Mouse (Mus musculus) ZHBTc4 (cell line): Measurements from ENCODE around the gene Gm13283.
"Not testable (repeated sequence)": the region's sequence is repeated elsewhere in the genome, so short reads cannot be mapped to it uniquely, and the experiment has no call there.

Source experiments
- DNase-seq: peaks from one replicate; pipeline ENCODE4 v3.0.0-alpha.2; 2011; ENCODE audit warnings: low read depth, low spot score

Gene Gm13283

GRCm38 (mm10) chr4:88759610-88760268 is at the start of gene Gm13283:
Gene Gm13283, plus strand, starts transcription at chr4:88760119.
- DNase-seq: not testable (repeated sequence)

DNA sequence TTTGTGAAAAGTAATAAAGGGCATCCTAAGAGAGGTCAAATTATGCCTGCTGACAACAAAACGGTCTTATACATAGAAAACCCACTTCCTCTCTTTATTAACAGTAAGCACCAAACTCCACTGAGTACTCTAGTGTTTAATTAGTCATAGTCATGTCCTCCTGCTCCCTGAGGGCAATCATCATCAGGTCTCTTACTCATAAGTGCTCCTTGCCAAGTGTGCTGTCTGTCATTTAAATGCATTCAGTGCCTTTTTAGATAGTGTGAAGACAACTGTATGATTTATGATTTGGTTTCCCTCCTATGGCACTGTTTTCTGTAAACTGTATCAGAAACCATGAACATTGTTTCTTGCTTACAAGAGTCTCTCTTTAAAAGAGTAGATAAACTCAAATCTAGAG is 45.6 kb upstream of the Gm13283 start:
- no peak for DNase-seq

- no peak for DNase-seq
These were observed 44.9 kb upstream of the Gm13283 start for GRCm38 (mm10) chr4:88715059-88715458.

- DNase-seq: no peak
These were observed 41.2 kb upstream of the Gm13283 start for GRCm38 (mm10) chr4:88718715-88719114.

- peak; percentile 94 for DNase-seq
These were observed 37.9 kb upstream of the Gm13283 start, which contains the start of the genes Gm26566 and Klhl9 for GRCm38 (mm10) chr4:88721791-88722721. Gene Gm26566, plus strand, starts transcription at chr4:88721805. Gene Klhl9, minus strand, starts transcription at chr4:88722465.

DNA sequence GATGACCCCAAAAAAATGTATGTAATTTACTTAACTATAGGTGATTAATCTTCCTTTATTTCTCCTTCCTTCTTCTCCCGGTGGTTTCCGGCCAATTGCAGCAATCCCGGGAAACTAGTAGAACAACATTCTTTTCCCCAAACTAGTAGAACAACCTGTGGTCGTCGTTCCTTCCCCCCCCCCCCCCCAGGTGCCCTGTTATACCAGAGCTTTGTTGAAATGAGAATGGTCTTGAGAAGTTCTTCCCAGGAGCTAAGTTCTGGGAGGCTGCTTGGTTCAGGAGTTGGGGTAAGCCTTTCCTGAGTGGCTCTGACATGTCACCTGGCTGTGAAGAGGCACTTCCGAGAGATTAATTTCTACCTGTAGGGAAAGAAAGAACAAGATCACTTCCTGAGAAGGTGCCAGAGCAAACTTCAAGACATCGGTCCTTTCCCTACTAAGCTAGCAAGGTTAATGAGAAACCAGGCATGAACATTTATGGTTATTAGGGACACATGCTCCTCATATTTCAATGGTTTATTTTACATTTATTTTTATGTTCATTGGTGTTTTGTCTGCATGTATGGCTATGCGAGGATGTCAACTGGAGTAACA is 36.3 kb upstream of the Gm13283 start:
- no peak for DNase-seq

DNA sequence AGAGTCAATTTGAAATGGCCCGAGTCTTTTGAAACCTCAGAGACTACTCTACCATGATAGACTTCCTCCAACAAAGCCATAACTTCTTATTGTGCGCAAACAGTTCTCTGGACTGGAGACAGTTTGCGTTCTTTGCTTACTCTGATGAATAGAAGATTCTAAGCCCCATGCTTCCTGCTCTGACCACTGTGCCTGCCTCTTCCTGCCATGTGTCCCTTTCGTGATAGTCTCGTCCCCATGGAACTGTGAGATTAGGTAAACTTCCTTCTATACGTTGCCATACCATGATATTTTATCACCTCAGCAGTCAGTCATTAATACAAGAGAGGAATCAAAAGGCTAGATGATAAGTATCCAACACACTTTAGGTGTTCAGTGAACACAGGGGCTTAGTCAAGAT is 33.2 kb upstream of the Gm13283 start:
- DNase-seq: no peak

DNA sequence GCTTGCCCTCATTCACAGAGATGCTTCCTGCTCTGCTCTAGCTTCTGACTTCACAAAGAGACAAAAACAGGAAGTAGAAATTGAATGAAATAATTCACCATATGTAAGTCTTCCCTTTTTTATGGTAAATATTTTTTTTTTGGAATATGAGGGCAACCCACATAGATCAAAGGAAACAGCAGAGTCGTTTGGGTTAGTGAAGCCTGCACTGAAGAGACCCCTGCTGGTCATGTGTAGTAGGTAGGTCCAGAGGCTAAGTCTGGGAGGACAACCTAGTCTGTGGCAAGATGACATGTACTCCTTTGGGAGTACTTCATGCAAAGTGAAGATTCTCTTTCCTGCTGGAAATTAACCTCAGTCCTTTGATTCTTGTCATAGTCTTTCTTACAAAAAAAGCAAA is 32.6 kb upstream of the Gm13283 start:
- DNase-seq: no peak

- peak; percentile 78 for DNase-seq
These were observed 21.4 kb upstream of the Gm13283 start for GRCm38 (mm10) chr4:88738480-88738879.

GRCm38 (mm10) chr4:88739036-88739435 is 20.9 kb upstream of the Gm13283 start:
- no peak for DNase-seq

- no peak for DNase-seq
These were observed 18.5 kb upstream of the Gm13283 start for GRCm38 (mm10) chr4:88741426-88741825.

DNA sequence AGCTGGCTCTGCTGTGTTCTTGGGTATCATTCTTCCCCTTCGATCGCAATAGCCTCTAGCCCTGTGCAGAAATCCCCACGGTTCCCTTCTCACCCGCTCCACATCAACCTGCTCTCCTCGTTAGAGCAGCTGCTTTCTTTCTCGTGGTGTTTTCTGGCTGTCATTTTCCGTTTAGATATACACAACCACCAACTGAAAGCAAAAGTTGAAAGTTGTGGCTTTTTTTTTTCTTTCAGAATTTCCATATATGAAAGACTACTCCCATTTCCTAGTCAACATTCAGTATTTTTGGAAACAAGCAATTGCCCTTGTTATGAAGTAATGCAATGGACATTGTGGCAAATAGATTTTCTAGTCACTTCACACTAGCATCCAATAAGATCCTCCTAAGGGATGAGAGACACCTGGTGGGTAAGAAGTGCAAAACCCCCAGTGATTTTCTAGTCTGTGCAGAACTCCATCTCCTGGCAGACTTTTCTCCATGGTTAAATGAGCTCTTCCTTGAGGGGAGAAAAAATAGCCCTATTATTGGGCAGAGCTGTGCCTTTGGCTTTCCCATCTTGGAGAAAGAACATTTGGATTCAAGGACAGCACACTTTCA is 17.0 kb upstream of the Gm13283 start:
- no peak for DNase-seq

- no peak for DNase-seq
These were observed 15.7 kb upstream of the Gm13283 start for GRCm38 (mm10) chr4:88744207-88744606.

GRCm38 (mm10) chr4:88749926-88750325 is 10.0 kb upstream of the Gm13283 start:
- no peak for DNase-seq

- DNase-seq: not testable (repeated sequence)
These were observed 5.0 kb upstream of the Gm13283 start, which contains the start of gene Gm13271 for GRCm38 (mm10) chr4:88754818-88755340. Gene Gm13271, plus strand, starts transcription at chr4:88754868.

GRCm38 (mm10) chr4:88756581-88757513 is 3.1 kb upstream of the Gm13283 start:
- not testable (repeated sequence) for DNase-seq

GRCm38 (mm10) chr4:88757628-88758031 is 2.3 kb upstream of the Gm13283 start:
- not testable (repeated sequence) for DNase-seq

DNA sequence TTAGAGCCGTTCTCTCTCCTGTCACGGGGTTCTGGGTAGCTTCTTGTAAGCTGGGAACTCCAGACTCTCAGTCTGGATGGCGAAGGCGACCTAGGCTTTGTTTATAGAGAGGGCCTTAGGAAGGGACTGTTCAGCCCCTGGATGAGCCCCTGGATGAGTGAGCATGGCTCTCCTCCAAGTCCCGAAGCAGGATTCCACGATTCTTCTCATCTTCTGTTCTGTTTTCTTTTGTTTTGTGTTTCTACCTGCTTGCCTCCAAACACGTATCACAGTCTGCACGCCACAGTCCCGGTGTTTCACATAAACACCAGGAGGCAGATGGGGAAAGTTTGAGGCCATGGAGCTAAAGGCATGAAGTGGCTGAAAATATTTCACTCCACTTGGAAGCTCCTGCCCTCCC is 1.2 kb upstream of the Gm13283 start:
- DNase-seq: not testable (repeated sequence)

DNA sequence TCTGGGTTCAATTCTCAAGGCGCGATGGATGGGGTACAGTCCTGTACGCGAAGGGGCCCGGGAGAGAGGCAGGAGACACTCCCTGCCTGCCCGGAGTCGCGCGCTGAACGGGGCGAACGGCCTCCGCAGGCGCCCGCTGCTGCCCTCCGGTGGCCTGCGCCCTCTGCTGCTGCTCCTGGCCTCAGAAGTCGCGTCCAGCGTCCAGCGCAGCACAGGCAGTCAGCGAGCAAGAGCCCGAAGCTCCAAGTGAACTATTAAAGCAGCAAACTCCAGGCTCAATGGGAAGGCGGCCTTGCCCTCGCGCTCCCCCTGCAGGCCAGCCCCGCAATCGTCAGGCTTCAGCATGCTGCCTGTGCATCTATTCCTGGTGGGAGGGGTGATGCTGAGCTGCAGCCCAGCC is 512 bp downstream of the Gm13283 start:
- not testable (repeated sequence) for DNase-seq

- not testable (repeated sequence) for DNase-seq
These were observed 1.9 kb downstream of the Gm13283 start for GRCm38 (mm10) chr4:88761776-88762175.
